Mouse (Mus musculus): ENCODE data around the gene Gata2. TPM values are rescaled to one million over a fixed set of nuclear protein-coding genes. Genes with fewer than 3 reads are reported as not detected.

The Gata2 gene
- polyA plus RNA-seq, 1 experiment from 2014 or later: 14.0 TPM

DNA sequence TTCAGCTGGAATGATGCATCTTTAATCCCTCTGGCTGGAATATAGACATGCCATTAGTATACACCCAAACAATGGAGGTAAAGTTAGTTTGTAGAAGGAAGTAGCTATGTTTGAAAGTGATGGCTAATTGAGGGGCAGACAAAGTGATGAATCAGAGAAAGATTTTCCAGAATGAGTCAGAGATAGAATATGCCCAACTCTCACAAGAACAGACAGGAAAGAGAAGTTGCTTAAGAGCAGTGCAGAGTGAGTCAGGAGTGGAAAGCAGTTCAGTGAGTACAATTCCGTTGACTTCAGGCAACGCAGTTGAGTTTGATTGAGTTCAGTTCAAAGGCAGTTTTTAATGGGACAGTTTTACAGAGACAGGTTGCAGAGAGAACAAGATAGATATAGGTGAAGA is 19.0 kb upstream of the Gata2 start:
- no peaks in the 10 kb centered on the region for H3K9me3 ChIP-seq (replicated peaks)
- no peak for ATAC-seq (replicated peaks; ENCODE audit: insufficient number of reproducible peaks, insufficient read depth, low FRiP score, low read depth)
- no peaks in the 10 kb centered on the region for H3K36me3 ChIP-seq
- H3K4me3 ChIP-seq: no peak overlapping the region
- H3K9ac ChIP-seq: no peak overlapping the region
- H3K27ac ChIP-seq: no peak overlapping the region
- WGBS: 89% methylated on average over 2 of the region's 2 CpGs
- H3K4me2 ChIP-seq: no peak overlapping the region
- no peaks in the 10 kb centered on the region for H3K4me1 ChIP-seq (replicated peaks)
- no peaks in the 10 kb centered on the region for H3K27me3 ChIP-seq

GRCm38 (mm10) chr6:88184671-88185070 is 9.0 kb upstream of the Gata2 start:
- H3K4me1 ChIP-seq (replicated peaks): peaks cover 6% of the 10 kb centered on the region
- H3K9me3 ChIP-seq (replicated peaks): no peaks in the 10 kb centered on the region
- no peaks in the 10 kb centered on the region for H3K36me3 ChIP-seq
- no peak overlapping the region for H3K4me2 ChIP-seq
- no peak for ATAC-seq (replicated peaks; ENCODE audit: insufficient number of reproducible peaks, insufficient read depth, low FRiP score, low read depth)
- H3K9ac ChIP-seq: no peak overlapping the region
- H3K27ac ChIP-seq: no peak overlapping the region
- 68% methylated on average over 4 of the region's 4 CpGs for WGBS
- H3K27me3 ChIP-seq: peaks cover 37% of the 10 kb centered on the region
- no peak overlapping the region for H3K4me3 ChIP-seq

DNA sequence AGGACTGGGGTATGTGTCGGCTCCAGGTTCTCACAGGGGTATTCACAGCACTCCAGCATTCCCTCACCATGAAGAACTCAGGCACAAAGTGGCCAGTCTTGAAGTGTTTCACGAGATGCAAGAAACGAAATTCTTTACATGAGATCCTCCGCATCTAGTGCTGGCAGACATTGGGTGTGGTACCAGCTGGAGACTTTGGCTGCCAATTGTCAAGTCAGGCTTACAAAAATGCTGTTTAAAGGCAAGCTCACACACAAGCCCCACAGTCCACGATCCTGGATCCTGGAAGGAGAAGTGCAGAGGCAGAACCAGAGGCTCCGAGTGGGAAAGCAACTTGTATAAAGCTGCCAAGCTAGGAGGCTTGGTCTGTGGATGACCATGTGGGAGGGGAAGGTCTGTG is 5.5 kb upstream of the Gata2 start:
- no peak for ATAC-seq (replicated peaks; ENCODE audit: insufficient number of reproducible peaks, insufficient read depth, low FRiP score, low read depth)
- Histone ChIP-seq H3K4me2 (no peak overlapping the region), H3K36me3 (no peaks in the 10 kb centered on the region), H3K4me3 (no peak overlapping the region), H3K27ac (no peak overlapping the region), H3K4me1 (replicated peaks) (peaks cover 19% of the 10 kb centered on the region), H3K27me3 (peaks cover 71% of the 10 kb centered on the region), H3K9ac (no peak overlapping the region), H3K9me3 (replicated peaks) (no peaks in the 10 kb centered on the region)
- 77% methylated on average over 6 of the region's 6 CpGs for WGBS

- H3K27me3 ChIP-seq: peaks cover 84% of the 10 kb centered on the region
- ATAC-seq (replicated peaks; ENCODE audit: insufficient number of reproducible peaks, insufficient read depth, low FRiP score, low read depth): peak; percentile 72
- 1% methylated on average over 56 of the region's 56 CpGs for WGBS
- peak overlapping the region; percentile 76 for H3K4me2 ChIP-seq
- 0 out of 2 replicates have a peak overlapping the region, but pooled peaks have one; percentile 10 for H3K9ac ChIP-seq
- H3K9me3 ChIP-seq (replicated peaks): no peaks in the 10 kb centered on the region
- H3K4me3 ChIP-seq: peak overlapping the region; percentile 58
- no peaks in the 10 kb centered on the region for H3K36me3 ChIP-seq
- peaks cover 31% of the 10 kb centered on the region for H3K4me1 ChIP-seq (replicated peaks)
- H3K27ac ChIP-seq: no peak overlapping the region
Measured at GRCm38 (mm10) chr6:88189312-88190042, 4.2 kb upstream of the Gata2 start.

- WGBS: 3% methylated on average over 13 of the region's 13 CpGs
- peaks cover 89% of the 10 kb centered on the region for H3K27me3 ChIP-seq
- peak overlapping the region; percentile 58 for H3K4me3 ChIP-seq
- H3K4me1 ChIP-seq (replicated peaks): peaks cover 31% of the 10 kb centered on the region
- no peaks in the 10 kb centered on the region for H3K9me3 ChIP-seq (replicated peaks)
- H3K27ac ChIP-seq: no peak overlapping the region
- peak overlapping the region; percentile 76 for H3K4me2 ChIP-seq
- ATAC-seq (replicated peaks; ENCODE audit: insufficient number of reproducible peaks, insufficient read depth, low FRiP score, low read depth): no peak
- H3K9ac ChIP-seq: 0 out of 2 replicates have a peak overlapping the region, but pooled peaks have one; percentile 10
- no peaks in the 10 kb centered on the region for H3K36me3 ChIP-seq
Measured at GRCm38 (mm10) chr6:88190043-88190309, 3.7 kb upstream of the Gata2 start.

GRCm38 (mm10) chr6:88190310-88191023 is 3.2 kb upstream of the Gata2 start:
- Histone ChIP-seq H3K4me2 (peak overlapping the region; percentile 76), H3K4me1 (replicated peaks) (peaks cover 31% of the 10 kb centered on the region), H3K27me3 (peaks cover 94% of the 10 kb centered on the region), H3K27ac (no peak overlapping the region), H3K4me3 (peak overlapping the region; percentile 58), H3K36me3 (no peaks in the 10 kb centered on the region), H3K9me3 (replicated peaks) (no peaks in the 10 kb centered on the region), H3K9ac (no peak overlapping the region)
- ATAC-seq (replicated peaks; ENCODE audit: insufficient number of reproducible peaks, insufficient read depth, low FRiP score, low read depth): no peak
- WGBS: 5% methylated on average over 49 of the region's 49 CpGs

DNA sequence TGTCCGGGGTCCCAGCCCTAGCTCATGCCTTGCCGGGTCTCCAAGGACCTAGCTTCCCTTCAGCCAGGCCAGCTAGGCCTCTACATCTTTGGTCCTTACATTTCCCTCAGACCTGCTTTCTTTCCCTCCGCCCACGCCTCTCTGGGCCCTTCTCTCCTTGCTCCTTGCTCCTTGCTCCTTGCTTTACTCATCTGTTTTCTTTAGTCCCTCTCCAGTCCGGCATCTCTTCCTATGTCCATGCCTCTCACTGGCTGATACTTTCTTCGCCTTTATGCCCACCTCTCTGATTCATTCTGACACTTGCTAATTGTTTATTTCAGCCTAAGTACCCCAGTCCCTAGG is 2.7 kb upstream of the Gata2 start:
- peaks cover 31% of the 10 kb centered on the region for H3K4me1 ChIP-seq (replicated peaks)
- H3K9me3 ChIP-seq (replicated peaks): no peaks in the 10 kb centered on the region
- WGBS: 40% methylated on average over 6 of the region's 6 CpGs
- peaks cover 98% of the 10 kb centered on the region for H3K27me3 ChIP-seq
- no peak overlapping the region for H3K4me3 ChIP-seq
- no peak overlapping the region for H3K27ac ChIP-seq
- ATAC-seq (replicated peaks; ENCODE audit: insufficient number of reproducible peaks, insufficient read depth, low FRiP score, low read depth): no peak
- no peak overlapping the region; the same call in 1 of the 2 replicates for H3K4me2 ChIP-seq
- H3K36me3 ChIP-seq: no peaks in the 10 kb centered on the region
- H3K9ac ChIP-seq: no peak overlapping the region

GRCm38 (mm10) chr6:88191411-88192070 is 2.1 kb upstream of the Gata2 start:
- Histone ChIP-seq H3K9me3 (replicated peaks) (no peaks in the 10 kb centered on the region), H3K27ac (no peak overlapping the region), H3K9ac (no peak overlapping the region), H3K4me3 (no peak overlapping the region), H3K27me3 (peaks cover 98% of the 10 kb centered on the region), H3K4me1 (replicated peaks) (peaks cover 34% of the 10 kb centered on the region), H3K36me3 (no peaks in the 10 kb centered on the region), H3K4me2 (no peak overlapping the region)
- ATAC-seq (replicated peaks; ENCODE audit: insufficient number of reproducible peaks, insufficient read depth, low FRiP score, low read depth): no peak
- WGBS: 36% methylated on average over 4 of the region's 4 CpGs

DNA sequence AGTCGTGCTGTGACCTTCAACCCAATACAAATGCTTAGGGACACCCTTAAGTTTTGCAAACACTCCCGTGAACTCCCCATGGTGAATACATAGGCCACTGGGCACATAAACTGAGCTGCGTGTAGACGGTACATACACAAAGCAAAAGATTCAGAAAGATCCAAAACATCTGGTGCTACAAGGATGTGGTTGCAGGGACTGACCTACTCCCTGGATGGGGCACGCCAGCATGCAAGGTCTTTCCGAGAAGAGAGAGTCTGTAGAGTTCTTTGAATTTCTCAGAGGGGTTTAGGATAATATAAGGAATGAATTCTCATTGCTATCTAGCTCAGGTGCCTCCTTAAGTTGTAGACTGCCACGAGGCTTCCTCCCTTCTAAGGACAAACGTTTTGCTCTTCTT is 935 bp upstream of the Gata2 start:
- 36% methylated on average over 8 of the region's 8 CpGs for WGBS
- peaks cover 46% of the 10 kb centered on the region for H3K4me1 ChIP-seq (replicated peaks)
- H3K4me2 ChIP-seq: no peak overlapping the region
- no peaks in the 10 kb centered on the region for H3K36me3 ChIP-seq
- H3K9me3 ChIP-seq (replicated peaks): no peaks in the 10 kb centered on the region
- no peak overlapping the region for H3K9ac ChIP-seq
- H3K27ac ChIP-seq: no peak overlapping the region
- ATAC-seq (replicated peaks; ENCODE audit: insufficient number of reproducible peaks, insufficient read depth, low FRiP score, low read depth): no peak
- H3K27me3 ChIP-seq: peaks cover 99% of the 10 kb centered on the region
- H3K4me3 ChIP-seq: no peak overlapping the region

GRCm38 (mm10) chr6:88194053-88194977 is 624 bp downstream of the Gata2 start:
- WGBS: 4% methylated on average over 58 of the region's 58 CpGs
- Histone ChIP-seq H3K36me3 (no peaks in the 10 kb centered on the region), H3K4me1 (replicated peaks) (peaks cover 58% of the 10 kb centered on the region), H3K4me2 (peak overlapping the region; percentile 74), H3K4me3 (peak overlapping the region; percentile 43), H3K9ac (peak overlapping the region; percentile 47; the same call in 1 of the 2 replicates), H3K27me3 (peaks cover 99% of the 10 kb centered on the region), H3K9me3 (replicated peaks) (no peaks in the 10 kb centered on the region), H3K27ac (no peak overlapping the region)
- ATAC-seq (replicated peaks; ENCODE audit: insufficient number of reproducible peaks, insufficient read depth, low FRiP score, low read depth): no peak

- H3K4me2 ChIP-seq: peak overlapping the region; percentile 74; the same call in 1 of the 2 replicates
- 21% methylated on average over 7 of the region's 7 CpGs for WGBS
- no peak overlapping the region for H3K4me3 ChIP-seq
- H3K9me3 ChIP-seq (replicated peaks): no peaks in the 10 kb centered on the region
- H3K27ac ChIP-seq: no peak overlapping the region
- H3K27me3 ChIP-seq: peaks cover 99% of the 10 kb centered on the region
- no peaks in the 10 kb centered on the region for H3K36me3 ChIP-seq
- ATAC-seq (replicated peaks; ENCODE audit: insufficient number of reproducible peaks, insufficient read depth, low FRiP score, low read depth): no peak
- no peak overlapping the region for H3K9ac ChIP-seq
- H3K4me1 ChIP-seq (replicated peaks): peaks cover 58% of the 10 kb centered on the region
Measured at GRCm38 (mm10) chr6:88194978-88195325, 1.3 kb downstream of the Gata2 start.

Measured in heart, embryonic 15.5 days (tissue).